Mouse (Mus musculus): Measurements from ENCODE around the gene Tbc1d22a.
"Not testable (repeated sequence)": the region's sequence is repeated elsewhere in the genome, so short reads cannot be mapped to it uniquely, and the experiment has no call there.

The Tbc1d22a gene

DNA sequence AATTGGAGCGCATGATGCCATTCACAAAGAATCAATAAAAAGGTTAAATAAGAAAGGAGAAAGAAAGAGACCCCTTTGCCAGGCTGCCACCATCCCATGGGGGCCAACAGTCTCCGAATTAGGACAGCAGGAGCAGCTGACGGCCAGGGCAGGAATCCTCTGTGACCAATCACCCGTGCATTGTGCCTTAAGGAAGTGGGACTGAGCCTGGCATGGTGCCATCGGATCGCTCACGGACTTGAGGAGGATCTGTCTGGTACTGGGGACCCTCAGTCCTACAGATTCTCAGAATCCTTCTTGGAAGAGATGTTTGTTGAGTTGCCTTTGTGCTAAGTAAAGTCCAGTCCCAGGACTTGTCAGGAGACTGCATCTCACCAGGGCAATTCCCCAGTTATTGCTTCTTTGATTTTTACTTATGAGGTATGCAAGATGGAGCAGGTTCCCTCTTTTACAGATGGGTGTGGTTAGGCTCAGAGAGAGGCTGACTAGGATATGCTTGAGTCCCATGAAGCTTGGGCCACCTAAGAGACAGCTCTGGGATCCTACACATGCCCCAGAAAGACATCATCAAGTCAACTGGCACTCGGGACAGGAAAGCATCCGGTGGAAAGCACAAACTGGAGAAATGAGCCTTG, 12.4 kb upstream of the Tbc1d22a start:
- intact Hi-C loops (cut with DNase I), result no loop called here

DNA sequence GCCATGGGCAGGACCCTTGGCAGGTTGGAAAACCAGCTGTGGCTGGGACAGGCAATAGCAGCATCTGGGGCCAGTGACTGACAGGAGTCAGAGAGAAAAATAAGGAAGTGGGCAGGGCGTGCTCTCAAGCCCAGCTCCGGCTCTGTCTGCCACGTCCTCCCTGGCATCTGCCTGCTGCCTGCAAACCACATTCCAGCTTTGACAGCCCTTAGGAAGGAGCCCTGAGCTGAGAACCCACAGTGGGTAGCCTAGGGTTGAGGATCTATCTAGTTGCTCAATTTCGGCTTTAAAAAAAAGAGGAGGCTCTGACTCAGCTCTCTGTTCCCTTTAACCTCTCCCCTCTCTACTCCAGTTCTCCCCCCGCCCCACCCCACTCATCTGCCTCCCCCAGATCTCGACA, 11.6 kb upstream of the Tbc1d22a start:
- intact Hi-C loops (cut with DNase I), result no loop called here

GRCm38 (mm10) chr15:86203292-86203793, 10.9 kb upstream of the Tbc1d22a start:
- intact Hi-C loops (cut with DNase I), result no loop called here

- intact Hi-C loops (cut with DNase I), result no loop called here
Observed at GRCm38 (mm10) chr15:86203942-86204561, 10.2 kb upstream of the Tbc1d22a start.

- intact Hi-C loops (cut with DNase I), result loop anchor here (5.0 kb wide), 1 partner anchor 33 kb away; no protein-coding TSS in a partner anchor
Observed at GRCm38 (mm10) chr15:86205300-86205699, 9.0 kb upstream of the Tbc1d22a start.

- intact Hi-C loops (cut with DNase I), result loop anchor here (5.0 kb wide), 1 partner anchor 34 kb away; no protein-coding TSS in a partner anchor
Observed at GRCm38 (mm10) chr15:86206385-86206784, 7.9 kb upstream of the Tbc1d22a start.

- intact Hi-C loops (cut with DNase I), result not testable (repeated sequence)
Observed at GRCm38 (mm10) chr15:86212193-86212592, 2.1 kb upstream of the Tbc1d22a start.

DNA sequence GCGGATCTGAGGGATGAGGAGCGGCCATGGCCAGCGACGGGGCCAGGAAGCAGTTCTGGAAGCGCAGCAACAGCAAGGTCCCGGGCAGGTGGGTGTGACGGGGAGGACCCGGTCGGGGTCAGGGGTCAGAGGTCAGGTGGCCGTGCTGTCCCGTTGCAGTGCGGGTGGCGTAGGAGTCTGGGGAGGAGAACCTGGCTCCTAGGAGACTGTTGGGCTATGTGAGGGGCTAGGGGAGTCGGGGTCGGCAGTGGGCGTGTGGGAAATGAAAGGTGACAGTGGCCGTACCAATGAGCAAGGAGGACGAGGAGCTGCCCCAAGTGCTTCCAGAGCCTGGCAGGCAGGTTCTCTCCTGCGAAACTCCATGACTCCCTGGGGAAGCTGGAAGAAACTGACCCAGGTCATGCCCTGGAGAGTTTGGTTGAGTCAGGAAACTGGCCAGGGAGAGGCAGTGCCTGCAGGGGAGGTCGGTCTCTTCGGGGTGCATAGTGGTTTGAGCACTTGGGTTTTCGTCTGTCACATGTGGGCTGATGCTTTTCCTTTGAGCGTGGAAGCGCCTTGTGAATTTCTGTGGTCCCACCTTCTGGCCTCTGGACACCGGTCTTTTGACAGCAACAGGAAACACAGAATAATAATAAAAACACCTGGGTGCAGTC, 416 bp downstream of the Tbc1d22a start:
- intact Hi-C loops (cut with DNase I), result no loop called here

DNA sequence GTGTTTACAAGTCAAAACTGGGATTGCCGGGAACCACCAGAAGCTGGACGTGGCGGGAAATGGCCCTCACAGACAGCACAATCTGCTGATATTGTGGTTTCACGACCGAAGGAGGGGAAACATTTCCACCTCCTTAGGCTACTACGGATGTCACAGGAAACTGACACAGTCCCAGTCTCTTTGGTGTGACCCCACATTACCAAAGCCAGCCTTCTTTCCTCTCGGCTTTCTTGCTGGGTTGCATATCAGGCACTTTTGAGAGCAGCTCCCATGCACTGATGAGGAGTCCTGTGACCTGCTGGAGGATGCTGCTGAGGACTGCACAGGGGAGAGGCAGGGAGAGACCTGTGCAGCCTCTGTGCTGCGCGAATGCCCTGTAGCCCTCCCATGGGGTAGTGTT, 2.4 kb downstream of the Tbc1d22a start:
- intact Hi-C loops (cut with DNase I), result not testable (repeated sequence)

DNA sequence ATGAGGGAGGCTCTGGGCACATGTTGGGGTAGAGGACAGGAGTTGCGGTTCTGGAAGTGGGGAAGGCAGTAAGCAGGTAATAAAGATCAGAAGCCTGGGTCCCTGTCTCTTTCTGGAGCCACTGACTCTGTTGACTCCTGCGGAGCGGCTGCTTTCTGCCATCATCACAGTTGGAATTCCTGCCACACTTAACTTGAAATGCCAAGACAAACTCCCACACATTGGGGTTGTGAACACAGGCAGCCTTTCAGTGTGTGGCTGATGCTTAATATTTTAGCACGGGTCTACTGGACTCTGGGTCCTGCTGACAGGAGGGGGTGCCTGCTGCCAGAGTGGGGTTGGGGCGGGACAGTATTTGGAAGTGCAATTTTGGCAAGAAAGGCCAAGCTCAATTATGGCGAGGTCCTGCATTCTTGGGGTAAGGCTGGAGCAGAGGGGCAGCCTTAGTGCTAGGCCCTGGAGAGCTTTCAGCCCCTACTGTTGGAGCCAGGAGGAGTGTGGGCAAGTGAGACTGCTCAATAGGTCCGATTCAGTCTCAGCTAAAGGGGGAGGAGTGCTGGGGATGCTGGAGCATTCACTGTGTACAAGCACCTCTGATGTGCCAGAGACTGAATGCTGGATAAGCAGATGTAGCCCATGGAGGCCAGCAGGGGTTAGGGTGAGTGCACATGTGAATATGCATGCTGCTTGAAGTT, 5.4 kb downstream of the Tbc1d22a start:
- intact Hi-C loops (cut with DNase I), result no loop called here

DNA sequence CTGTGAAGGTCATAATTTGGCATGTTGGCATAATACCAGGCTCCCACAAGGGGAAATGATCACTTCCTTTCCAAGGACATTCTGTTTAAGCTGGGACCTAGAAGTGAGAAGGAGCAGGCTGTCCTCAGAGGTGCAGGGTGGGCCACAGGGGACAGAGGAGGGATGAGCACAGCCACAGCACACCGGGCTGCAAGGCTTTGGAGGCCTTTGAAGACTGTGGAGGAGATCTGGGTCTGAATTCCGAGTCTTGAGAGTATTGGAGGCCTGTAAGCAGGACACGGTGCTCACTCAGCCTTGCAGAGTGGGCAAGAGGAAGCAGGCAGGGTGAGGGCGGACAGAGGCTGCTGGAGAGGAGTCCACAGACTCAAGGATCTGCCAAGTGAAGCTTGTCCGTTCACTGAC, 6.0 kb downstream of the Tbc1d22a start:
- intact Hi-C loops (cut with DNase I), result no loop called here

DNA sequence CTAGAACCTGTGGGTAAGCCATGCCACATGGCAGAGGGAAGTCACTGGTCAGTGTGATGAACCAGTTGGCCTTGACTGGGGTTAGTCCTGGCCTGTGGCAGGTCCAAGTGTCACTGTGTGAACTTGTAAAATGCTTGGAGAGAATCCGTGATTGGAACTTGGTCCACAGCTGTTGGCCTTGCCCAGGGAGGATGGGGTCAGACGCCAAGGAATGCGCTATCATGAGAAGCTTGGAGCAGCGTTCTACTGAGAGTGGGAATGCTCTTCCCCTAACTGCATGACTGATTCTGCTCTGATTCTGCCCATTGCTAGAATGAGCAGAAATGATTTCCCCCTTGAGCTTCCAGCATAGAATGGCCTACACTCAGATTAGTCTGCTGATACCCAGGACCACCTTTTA, 6.5 kb downstream of the Tbc1d22a start:
- intact Hi-C loops (cut with DNase I), result no loop called here

- intact Hi-C loops (cut with DNase I), result no loop called here
Observed at GRCm38 (mm10) chr15:86221369-86221768, 7.1 kb downstream of the Tbc1d22a start.

- intact Hi-C loops (cut with DNase I), result not testable (repeated sequence)
Observed at GRCm38 (mm10) chr15:86221901-86222300, 7.6 kb downstream of the Tbc1d22a start.

DNA sequence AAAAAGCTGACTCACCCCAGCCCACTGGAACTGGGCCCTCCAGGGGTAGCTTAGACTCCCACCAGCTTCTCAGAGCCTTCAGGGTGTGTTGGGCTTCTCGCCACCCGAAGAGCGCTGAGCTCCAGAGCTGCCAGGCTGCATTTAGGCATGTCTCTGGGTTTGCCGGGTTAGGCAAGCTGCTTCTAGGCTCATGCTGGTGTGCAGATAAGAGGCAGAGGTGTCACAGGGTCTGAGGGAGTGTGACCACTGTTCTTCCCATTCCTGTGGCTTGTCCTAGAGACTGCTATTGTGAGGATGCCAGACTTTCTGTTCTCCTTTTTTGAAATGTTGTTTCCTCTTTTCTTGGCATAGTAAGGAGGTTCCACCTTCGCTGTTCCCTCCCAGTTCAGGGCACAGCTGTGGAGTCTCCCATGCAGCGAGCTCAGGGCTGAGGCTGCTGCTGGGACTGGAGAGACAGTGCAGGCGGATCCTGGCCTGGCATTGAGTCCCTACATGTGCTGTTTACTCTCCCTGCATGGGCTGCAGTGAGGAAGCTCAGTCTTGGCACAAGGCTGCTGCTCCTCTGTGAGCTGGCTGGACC, 10.8 kb downstream of the Tbc1d22a start:
- intact Hi-C loops (cut with DNase I), result loop anchor here (5.0 kb wide), 1 partner anchor 63 kb away; no protein-coding TSS in a partner anchor

DNA sequence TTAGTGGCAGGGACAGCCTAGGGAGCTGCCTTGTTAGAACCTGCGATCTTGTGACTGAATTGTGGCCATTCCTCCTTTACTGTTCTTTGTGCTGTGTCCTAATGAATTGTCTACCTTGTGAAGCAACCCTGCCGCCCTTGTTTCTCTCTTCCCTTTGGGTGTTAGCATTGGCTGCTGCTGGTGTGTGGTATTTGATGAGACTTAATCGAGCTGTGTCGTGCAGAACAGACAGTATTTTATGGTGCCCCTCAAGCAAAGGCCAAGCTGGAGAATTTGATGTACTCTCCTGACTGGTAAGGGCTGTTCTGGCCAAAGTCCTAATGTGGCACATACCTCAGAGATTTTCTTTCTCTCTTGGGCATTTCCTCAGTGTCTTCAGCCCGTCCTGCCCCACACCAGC, 12.0 kb downstream of the Tbc1d22a start:
- intact Hi-C loops (cut with DNase I), result loop anchor here (5.0 kb wide), 1 partner anchor 64 kb away; no protein-coding TSS in a partner anchor

DNA sequence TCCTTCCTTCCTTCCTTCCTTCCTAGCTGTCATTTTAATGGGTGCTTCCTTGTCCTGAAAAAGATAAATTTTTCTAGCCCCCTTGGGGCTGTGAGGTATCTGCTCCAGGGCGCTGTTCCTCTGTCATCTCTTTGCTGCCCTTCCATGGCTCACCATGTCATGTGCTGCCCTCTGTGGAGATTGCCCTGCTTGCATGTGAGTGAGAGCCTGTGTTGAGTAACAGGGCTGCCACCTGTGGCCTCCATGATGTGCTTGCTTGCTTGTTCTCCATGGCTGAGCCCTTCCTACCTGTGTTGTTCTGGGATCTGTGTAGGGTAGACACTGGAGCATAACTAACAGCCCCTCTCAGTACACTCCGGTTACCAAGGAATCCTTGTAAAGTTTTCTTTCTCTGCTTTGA, 12.7 kb downstream of the Tbc1d22a start:
- intact Hi-C loops (cut with DNase I), result loop anchor here (5.0 kb wide), 1 partner anchor 65 kb away; no protein-coding TSS in a partner anchor

DNA sequence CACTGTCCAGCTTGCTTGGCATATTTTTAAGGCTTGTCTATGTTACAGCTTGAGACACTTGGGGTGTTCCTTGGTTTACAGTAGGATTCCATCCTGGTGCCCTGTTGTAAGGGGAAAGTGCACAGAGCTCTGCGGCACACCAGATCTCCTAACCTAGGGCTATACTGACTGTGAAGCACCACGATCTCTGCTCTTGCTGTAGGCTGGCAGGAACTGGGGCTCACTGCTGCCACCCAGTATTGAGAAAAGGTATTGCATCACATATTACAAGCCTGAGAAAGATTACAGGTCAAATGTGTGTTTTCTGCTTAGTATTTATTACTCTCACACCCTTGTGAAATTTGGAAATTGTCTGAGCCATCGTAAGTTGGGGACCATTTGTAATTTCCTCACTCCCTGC, 13.9 kb downstream of the Tbc1d22a start:
- intact Hi-C loops (cut with DNase I), result loop anchor here (5.0 kb wide), 1 partner anchor 66 kb away; no protein-coding TSS in a partner anchor

DNA sequence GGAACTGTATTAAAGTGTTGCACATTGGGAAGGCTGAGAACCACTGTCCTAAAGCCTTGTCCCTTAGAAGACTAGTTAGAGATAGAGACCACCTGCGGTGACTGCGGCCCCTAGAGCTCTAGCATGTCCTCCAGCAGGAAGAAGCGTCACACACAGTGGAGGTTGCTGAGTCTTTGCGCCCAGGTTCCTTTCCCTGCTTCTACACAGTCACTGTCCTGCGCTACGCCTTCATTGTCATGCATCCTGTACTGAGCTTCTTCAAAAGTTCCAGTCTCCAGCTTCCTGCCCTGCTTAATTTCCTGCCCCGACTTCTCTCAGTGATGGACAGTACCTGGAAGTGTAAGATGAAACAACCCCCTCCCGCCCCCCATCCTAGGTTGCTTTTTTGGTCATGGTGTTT, 14.8 kb downstream of the Tbc1d22a start:
- intact Hi-C loops (cut with DNase I), result loop anchor here (5.0 kb wide), 1 partner anchor 67 kb away; no protein-coding TSS in a partner anchor

DNA sequence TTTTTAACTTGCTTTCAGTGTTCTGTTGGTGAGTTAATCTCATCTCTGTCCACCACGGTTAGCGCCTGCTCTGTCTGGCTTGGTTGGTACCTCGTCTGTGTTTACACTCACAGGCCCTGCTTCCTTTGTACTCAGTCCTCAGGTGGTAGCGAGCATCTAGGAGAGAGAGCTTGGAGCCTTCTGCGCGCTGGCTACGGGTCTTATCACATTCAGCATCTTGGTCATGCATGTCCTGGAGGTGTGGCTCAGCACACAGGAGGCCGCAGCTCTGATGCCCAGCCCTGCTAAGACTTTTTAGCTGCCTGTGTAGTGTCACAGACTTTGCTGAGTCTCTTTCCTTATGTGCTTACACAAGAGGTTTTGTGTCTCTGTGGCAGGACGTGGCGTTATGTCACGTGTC, 15.4 kb downstream of the Tbc1d22a start:
- intact Hi-C loops (cut with DNase I), result loop anchor here (5.0 kb wide), 1 partner anchor 67 kb away; no protein-coding TSS in a partner anchor

DNA sequence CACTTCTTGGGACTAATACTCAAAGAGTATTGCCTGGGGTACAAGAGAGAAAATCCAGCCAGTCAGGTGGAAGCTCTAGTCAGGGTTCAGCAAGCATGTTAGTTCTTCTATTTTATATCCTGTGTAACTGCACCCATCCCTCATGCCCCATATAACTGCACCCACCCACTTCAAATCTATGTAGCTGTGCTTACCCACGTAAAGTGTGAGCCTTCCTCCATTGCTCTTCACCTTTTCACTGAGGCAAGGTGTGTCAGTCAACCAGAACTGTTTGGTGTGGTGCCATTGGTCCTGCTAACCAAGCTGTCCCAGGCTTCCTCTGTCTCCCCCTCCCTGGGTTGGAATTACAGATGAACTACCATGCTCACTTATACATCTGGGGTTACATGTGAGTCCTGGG, 16.9 kb downstream of the Tbc1d22a start:
- intact Hi-C loops (cut with DNase I), result no loop called here

Data from adrenal gland (tissue).